Mouse (Mus musculus) bone marrow macrophage, adult 2 months (primary cell): ENCODE data around the gene Btbd9.

ENCODE experiments used
- CTCF ChIP-seq: IDR thresholded peaks from 2 replicates; pipeline ENCODE4 v1.5.1; 2012; ENCODE audit warnings: low read depth, mild to moderate bottlenecking, low read length, moderate library complexity
- POLR2A ChIP-seq: IDR thresholded peaks from 2 replicates; pipeline ENCODE4 v1.6.1; 2012; ENCODE audit warnings: mild to moderate bottlenecking, low read depth, low read length, borderline replicate concordance

- no peak for TF ChIP-seq POLR2A
- no peak for TF ChIP-seq CTCF
These were observed 121.4 kb downstream of the Btbd9 start for GRCm38 (mm10) chr17:30454862-30455243.
